Mouse (Mus musculus): ENCODE data around the gene Macrod1. TPM values are rescaled to one million over a fixed set of nuclear protein-coding genes. Genes with fewer than 3 reads are reported as not detected.
A peak's percentile ranks its signal among the peaks of the same experiment; 100 is the strongest.

Macrod1 gene
- total RNA-seq, 2 experiments from 2014 or later = 240 to 243 TPM

- intact Hi-C loops (cut with DNase I) = no loop called here
These were observed 78.1 kb downstream of the Macrod1 start for GRCm38 (mm10) chr19:7134631-7135091.

DNA sequence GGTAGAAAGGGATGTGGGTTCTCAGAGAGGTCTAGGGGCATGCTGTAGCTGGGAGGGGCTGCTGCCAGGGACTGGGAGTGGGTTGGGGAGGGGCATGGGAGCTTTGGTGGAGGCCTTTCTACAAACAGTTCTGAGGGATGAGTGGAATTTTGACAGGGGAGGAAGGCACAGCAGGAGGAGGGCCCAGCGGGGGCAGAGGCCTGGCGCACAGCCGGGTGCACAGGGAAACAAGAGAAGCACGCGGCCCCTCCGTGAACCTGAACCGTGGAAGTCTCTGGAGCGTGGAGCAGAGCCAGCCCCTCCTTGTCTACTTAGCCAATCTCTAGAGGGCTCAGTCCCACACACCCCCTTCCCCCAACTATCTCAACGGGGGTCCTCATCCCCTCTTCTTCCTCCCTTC is 78.9 kb downstream of the Macrod1 start:
- no peak for DNase-seq (ENCODE audit: low spot score)
- intact Hi-C loops (cut with DNase I) = no loop called here

More at GRCm38 (mm10) chr19:7134631-7135091, 78.1 kb downstream of the Macrod1 start:
- DNase-seq (ENCODE audit: low spot score) = peak; percentile 35

DNA sequence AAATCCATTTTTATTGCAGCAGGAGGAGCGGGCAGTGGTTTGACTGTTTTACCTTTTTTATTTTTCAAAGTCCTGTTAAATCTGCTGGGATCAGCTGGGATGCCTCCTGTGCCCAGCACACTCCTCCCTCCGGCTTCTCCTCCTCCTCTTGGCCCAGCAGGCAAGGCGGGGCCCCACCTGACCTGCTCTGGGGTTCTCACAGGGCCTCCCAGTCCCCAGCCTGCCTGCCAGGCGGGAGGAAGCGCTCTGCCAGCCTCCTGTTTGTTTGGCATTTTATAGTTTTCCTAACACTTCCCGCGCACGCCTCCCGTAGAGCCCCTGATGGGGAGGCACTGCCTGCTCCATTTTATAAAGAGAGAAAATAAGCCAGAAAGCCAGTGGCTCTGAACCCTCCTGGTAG is 79.4 kb downstream of the Macrod1 start:
- intact Hi-C loops (cut with DNase I) = no loop called here
- DNase-seq (ENCODE audit: low spot score) = no peak

GRCm38 (mm10) chr19:7136714-7137498 is 80.3 kb downstream of the Macrod1 start:
- no peak for DNase-seq (ENCODE audit: low spot score)
- intact Hi-C loops (cut with DNase I) = no loop called here

GRCm38 (mm10) chr19:7138327-7138726 is 81.7 kb downstream of the Macrod1 start:
- no peak for DNase-seq (ENCODE audit: low spot score)
- intact Hi-C loops (cut with DNase I) = no loop called here

- intact Hi-C loops (cut with DNase I) = no loop called here
- no peak for DNase-seq (ENCODE audit: low spot score)
These were observed 82.7 kb downstream of the Macrod1 start for GRCm38 (mm10) chr19:7139321-7139720.

DNA sequence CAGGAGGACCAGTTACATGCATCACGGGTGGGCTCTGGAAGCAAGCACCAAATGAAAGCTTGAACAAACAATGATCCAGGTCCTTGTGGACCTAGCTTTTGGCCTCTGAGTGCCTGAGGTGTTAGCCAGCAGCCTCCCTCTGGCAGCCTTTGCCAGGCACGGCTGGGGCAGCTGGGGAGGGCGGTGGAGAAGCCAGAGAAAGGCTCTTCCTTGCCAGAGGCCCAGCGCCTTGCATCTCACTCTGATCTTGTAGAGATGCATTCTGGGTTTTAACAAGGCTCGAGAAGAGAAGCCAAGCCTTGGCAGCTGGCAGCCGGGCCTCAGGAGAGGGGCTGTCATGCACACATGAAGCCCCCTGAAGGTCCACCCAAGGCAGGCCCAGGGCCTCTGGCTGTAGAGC is 83.8 kb downstream of the Macrod1 start:
- intact Hi-C loops (cut with DNase I) = no loop called here
- no peak for DNase-seq (ENCODE audit: low spot score)

DNA sequence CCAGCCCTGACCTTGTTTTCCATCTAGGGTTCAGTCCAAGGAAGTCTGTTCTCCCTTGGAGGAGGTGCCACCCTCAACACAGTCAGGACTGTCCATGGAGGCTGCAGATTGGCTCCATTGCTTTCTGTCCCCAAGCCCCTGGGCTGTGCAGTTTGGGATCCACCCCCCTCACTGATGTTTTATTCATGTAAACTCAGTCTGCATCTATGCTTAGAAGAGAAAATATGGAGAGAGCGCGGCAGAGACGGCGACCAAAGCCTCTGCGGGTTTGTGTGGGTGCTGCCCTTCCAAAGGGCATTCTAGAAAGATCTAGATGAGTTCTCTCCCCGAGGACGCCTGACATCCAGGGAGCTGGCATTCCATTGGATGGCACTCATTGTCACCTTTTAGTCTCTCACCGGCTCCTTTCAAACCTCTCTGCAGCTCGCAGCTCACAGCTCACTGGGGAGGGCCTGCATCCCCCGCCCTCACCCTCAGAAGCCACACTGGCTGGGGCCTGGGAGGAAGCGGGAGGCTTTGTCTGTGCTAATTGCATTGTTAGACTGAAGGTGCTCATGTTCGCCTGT is 84.3 kb downstream of the Macrod1 start:
- DNase-seq (ENCODE audit: low spot score) = no peak
- intact Hi-C loops (cut with DNase I) = no loop called here

- intact Hi-C loops (cut with DNase I) = no loop called here
- DNase-seq (ENCODE audit: low spot score) = no peak
These were observed 85.8 kb downstream of the Macrod1 start for GRCm38 (mm10) chr19:7142207-7142915.

DNA sequence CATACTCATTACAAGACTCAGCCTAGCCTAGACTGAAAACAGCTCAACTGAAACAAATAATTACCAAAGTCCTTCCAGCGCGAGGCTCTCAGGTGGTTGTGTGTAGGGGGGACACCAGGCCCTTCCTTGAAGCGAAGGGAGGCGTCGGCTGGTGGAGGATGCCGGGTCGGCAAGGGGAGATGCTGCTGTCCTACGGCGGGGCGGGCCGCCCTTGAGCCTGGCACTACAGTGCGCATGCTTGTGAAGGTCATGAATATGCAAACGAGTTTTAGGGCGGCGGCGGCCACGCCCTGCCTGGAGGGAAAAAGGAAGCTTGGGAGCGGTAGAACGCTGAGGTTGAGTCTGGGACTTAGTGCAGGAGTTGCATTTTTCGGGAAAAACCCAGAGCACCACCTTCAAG is 87.2 kb downstream of the Macrod1 start:
- intact Hi-C loops (cut with DNase I) = no loop called here
- DNase-seq (ENCODE audit: low spot score) = peak; percentile 24

DNA sequence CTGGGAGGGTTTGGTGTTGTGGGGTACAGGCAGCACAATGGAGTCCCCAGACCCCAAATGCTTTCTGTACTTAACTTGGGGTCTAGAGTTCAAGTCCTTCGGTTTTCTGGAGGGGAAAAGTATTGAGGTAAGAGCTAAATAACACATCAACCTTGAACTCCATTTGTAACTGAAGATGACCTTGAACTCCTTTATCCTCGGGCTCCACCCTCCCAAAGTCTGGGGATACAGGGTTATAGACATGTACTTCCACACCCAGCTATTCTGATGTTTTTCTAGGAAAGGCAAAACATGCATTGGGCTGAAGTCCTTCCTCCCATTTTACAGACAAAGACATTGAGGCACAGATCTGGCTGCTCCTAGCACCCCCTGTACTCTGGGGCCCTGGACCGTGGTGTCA is 87.8 kb downstream of the Macrod1 start:
- intact Hi-C loops (cut with DNase I) = no loop called here
- DNase-seq (ENCODE audit: low spot score) = no peak

DNA sequence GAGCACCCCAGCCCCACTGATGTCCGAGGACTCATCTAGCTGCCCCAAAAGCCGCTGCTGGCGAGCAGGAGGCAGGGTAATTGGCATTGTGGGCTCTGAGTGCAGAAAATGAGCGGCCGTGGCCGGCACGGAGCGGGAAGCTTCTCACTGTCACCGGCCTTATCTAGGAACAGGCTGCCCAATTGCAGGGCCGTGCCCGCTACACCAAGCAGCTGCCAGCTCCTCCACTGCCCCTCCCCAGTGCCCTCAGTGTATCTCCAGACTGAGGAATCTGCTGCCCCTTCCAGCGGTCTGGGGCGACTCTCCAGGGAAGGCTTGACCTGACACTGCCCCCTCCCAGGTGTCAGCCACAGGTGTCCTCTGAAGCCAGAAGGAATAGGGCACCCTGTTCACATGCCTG is 89.8 kb downstream of the Macrod1 start:
- intact Hi-C loops (cut with DNase I) = no loop called here
- DNase-seq (ENCODE audit: low spot score) = no peak

DNA sequence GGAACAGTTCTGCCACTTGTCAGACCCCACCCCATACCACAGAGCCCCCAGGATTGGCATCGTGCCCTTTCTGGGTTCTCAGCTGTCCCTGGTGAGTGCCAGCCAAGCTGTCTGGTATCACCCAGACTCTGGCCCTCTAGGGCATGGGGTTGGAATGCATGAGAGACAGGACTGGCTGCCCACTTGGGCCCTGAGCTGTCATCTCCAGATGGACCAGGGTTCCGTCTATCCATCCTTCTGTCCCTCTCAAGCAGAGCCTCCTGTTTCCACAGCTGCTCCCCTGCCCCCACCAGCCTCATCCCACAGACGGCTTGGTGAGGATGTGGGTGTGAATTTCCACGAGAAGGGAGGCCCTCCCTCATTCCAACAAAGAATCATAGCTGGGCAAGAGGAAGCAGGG is 91.5 kb downstream of the Macrod1 start:
- no peak for DNase-seq (ENCODE audit: low spot score)
- intact Hi-C loops (cut with DNase I) = no loop called here

DNA sequence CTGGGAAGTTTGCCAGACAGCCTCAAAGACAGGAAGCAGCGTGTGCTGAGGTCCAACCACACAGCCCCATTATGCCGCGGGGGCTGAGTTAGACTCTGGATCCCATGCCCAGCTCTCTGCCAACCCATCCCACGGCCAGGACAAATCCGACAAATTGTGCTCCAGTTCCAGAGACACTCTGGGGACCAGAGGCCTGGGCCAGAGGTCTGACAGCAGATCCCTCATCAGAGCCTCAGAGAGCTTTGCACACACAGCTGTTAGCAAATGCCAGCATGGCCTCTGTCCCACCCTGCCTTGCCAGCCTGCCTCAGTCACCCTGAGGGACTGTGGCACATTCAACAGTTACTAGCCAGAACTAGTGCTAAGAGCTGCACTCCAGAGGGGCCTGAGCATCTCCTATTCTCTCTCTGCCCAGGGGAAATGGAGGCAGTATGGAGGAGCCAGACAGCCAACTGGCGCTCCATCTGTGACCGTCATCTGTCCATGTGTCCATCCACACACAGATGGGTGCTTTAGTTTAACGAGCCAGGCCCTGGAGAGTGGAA is 92.0 kb downstream of the Macrod1 start:
- intact Hi-C loops (cut with DNase I) = no loop called here
- no peak for DNase-seq (ENCODE audit: low spot score)

- DNase-seq (ENCODE audit: low spot score) = no peak
- intact Hi-C loops (cut with DNase I) = no loop called here
These were observed 92.6 kb downstream of the Macrod1 start for GRCm38 (mm10) chr19:7149158-7149685.

DNA sequence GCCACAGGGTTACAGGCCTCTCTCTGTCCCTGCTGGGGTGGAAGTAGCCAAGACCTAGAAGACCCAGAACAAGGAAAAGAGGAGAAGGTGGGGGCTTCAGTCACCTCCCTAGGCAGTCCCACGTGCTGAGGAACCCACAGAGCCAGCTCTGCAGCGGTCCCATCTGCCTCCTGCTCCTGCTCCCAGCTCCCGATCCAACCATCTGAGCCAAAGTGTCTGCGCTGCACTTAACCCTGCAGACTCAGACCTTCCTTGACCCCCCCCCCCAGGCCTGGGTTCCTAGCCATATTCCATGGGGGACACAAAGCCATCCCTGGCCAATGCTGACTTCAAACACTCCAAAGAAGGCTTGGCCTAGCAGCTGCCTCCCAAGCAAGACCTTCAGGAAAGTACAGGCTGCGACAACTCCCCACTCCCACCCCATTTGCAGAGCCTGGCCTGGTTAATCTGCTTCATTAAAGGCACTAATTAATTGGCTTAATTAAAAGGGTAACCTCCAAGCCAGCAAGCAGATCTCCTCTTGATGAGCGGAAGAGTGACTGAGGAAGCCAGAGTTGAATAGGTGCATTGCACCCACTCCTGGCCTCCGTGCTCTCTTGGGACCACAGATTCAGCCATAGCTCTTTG is 94.8 kb downstream of the Macrod1 start:
- intact Hi-C loops (cut with DNase I) = no loop called here
- DNase-seq (ENCODE audit: low spot score) = no peak

GRCm38 (mm10) chr19:7151927-7152653 is 95.5 kb downstream of the Macrod1 start:
- intact Hi-C loops (cut with DNase I) = no loop called here
- no peak for DNase-seq (ENCODE audit: low spot score)

DNA sequence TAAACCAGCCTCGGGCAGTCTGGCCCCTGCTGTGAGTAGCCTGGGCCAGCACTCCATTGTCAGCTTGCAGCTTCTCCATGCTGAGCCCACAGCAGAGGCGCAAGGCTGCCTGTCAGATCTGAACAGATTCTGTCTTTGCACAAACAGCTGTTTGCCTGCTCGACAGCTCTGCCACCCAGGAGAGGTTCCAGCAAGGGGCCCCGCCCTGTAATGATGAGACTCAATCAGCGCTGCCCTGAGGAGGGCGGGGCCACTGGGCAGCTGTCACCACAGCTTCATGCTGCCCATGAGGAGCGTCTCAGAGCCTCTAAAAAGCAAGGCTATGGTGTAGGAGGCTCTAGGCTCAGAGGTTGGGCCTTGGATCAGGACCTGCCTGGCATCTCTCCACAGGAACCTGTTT is 96.6 kb downstream of the Macrod1 start:
- DNase-seq (ENCODE audit: low spot score) = no peak
- intact Hi-C loops (cut with DNase I) = no loop called here

GRCm38 (mm10) chr19:7155196-7155595 is 98.6 kb downstream of the Macrod1 start:
- intact Hi-C loops (cut with DNase I) = no loop called here
- DNase-seq (ENCODE audit: low spot score) = no peak
